Mouse (Mus musculus): ENCODE data around the gene Nlrp4c.
A peak's percentile ranks its signal among the peaks of the same experiment; 100 is the strongest.
"Not testable (repeated sequence)": the region's sequence is repeated elsewhere in the genome, so short reads cannot be mapped to it uniquely, and the experiment has no call there.

The Nlrp4c gene

DNA sequence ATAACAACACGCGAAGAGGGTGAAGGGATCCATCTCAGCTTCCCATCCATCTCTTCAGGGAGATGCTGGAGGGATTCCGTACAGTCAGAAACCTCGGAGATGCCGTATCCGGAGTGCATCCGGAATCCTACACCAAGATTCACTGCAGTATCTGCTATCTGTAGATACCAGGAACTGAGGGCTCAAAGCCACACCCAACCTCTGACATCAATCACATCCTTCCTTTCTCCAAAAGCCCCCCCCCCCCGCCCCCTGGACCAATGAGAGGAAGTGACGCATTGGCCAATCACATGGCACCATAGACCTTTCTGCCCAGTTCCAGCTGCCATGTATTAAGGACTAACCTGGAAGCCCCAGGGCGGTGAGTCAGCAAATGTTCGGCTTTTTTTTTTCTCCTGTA lies at the start of gene Nlrp4c:
Gene Nlrp4c (plus strand): TSS at position 301 of the 400 bp plus-strand sequence.
- no peak for DNase-seq (ENCODE audit: low spot score in 2 of 2)

DNA sequence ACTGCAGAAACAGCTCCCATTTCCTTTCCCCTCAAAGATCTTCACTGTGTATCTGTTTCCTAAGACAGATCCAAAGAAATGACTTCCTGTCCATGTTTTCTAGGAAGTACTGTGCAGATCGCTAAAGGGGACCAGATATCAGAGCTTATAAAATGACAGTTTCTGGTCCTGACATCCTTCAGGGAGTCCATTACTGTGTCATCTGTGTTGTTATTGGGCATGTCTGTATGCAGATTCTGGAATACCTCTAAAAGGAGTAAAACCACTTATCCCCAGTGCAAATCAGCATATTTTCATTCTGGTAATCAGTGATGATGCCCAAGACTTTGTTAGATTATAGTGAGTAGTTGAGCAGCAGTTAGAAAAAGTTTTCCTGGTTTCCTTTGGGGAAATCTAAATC lies 34.1 kb upstream of the Nlrp4c start, which contains the start of gene Vmn1r65:
Gene Vmn1r65 (minus strand): TSS at position 101 of the 400 bp plus-strand sequence.
- DNase-seq (ENCODE audit: low spot score in 2 of 2): no peak

DNA sequence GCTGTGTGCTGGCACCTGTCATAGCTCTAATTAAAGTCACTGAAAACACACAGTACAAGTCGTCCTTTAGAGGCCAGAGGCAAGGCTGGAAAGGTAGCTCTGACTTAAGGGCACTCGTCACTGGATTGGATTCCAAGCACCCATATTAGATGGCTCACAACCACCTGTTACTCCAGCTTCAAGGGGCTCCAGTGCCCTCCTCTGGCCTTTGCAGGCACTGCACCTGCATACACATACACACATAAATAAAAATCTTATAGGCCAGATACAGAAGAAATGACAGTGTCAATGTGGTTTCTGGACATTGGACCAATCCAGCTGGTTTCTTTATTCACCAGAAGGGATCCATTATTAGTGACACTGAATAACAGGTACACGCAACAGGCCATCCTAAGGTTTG lies 74.5 kb downstream of the Nlrp4c start:
- DNase-seq (ENCODE audit: low spot score in 2 of 2): no peak

DNA sequence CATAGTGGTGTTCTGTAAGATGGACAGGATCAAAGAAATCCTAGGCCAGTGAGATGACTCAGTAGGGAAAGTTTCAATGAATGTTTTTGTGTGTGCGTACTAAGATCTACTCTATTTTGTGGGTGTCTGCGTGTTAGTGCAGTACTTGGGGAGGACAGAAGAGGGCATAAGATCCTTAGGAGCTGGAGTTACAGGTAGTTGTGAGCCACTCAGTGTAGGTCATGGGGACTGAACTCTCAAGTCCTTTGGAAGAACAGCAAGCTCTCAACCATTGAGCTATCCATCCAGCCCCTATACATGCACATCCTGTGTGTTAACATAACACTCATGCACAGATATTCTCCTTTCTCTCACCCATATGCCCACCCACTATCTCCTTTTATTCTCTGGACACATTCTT lies 75.1 kb downstream of the Nlrp4c start:
- not testable (repeated sequence) for DNase-seq (ENCODE audit: low spot score in 2 of 2)

DNA sequence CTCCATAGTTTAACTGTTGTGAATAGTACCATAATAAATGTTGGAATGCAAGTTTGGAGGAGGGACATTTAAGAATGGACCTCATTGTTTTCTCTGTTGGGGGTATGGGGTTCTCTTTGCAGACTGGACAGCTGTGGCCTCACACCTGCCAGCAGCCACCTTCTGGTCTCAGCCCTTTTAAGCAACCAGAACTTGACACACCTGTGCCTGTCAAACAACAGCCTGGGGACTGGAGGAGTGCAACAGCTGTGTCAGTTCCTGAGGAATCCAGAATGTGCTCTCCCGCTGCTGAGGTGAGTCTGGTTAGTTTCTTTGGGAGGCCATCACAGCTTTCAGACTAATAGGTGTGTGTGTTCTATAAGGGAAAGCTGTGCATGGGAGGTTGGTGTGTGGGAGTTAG lies 76.2 kb downstream of the Nlrp4c start:
- DNase-seq (ENCODE audit: low spot score in 2 of 2): not testable (repeated sequence)

DNA sequence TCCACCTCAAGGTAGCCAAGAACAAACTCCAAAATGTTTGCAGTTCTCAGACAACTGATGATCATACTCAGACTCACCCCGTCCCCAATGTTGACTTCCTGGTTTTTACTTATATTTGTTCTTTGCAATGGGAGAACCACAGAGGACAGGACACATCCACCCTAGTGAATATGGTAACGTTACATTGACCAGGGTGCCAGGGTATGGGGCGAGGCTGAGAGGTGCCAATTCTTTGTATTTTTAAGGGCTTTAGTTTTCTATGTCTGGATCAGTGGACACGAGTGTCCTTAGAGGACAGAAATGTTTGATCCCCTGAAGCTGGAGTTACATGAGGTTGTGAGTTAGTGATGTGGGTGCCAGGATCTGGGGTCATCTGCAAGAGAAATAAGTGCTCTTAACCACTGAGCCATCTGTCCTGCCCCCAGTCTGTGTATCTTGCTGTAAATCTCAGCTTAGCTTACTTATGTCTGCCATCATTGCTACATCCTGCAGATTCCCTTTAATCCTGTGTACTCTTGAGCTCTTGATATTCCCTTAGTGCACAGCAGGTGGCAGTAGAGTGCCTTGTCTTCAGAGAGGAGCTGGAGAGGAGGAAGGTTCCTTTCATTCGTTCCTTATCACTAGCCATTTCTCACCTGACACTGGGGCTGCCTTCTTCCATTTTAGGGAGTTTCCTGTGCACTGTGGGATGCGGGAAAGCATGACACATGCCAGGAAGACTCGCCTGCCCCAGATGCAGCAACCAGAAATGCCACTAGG lies 81.9 kb downstream of the Nlrp4c start:
- peak; percentile 55 to 57 for DNase-seq (ENCODE audit: low spot score in 2 of 2)

DNA sequence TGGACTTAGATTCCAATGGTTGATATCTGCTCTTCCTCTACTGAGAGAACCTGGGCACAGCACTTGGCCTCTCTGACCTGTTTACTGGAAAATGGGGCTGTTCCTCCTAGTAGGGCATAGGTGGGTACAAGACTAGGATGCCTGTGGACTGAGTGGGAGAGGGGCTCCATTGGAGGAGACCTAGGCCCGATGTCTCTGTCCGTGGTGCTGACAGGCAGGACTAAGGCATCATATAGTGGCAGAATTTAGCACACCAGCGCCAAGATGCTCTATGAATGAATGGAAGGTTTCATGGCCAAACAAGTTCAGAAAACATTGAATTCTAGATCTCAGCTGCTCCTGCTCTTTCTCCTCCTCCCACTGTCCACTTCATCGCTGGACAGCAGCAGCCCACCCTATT lies 85.4 kb downstream of the Nlrp4c start:
- DNase-seq (ENCODE audit: low spot score in 2 of 2): no peak

DNA sequence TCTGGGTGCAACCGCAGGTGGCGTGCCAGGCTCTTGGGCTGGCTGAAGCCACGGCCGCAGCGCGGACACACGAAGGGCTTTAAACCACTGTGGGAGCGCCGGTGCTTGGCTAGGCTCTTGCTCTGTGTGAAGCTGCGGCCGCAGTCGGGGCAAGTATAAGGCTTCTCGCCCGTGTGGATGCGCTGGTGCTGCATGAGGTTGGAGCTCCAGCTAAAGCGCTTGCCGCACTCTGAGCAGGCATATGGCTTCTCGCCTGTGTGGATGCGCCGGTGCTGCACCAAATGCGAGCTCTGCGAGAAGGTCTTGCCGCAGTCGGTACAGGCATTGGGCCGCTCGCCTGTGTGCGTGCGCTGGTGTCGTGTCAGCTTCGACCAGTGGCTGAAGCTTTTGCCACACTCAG lies 87.7 kb downstream of the Nlrp4c start:
- DNase-seq (ENCODE audit: low spot score in 2 of 2): no peak

DNA sequence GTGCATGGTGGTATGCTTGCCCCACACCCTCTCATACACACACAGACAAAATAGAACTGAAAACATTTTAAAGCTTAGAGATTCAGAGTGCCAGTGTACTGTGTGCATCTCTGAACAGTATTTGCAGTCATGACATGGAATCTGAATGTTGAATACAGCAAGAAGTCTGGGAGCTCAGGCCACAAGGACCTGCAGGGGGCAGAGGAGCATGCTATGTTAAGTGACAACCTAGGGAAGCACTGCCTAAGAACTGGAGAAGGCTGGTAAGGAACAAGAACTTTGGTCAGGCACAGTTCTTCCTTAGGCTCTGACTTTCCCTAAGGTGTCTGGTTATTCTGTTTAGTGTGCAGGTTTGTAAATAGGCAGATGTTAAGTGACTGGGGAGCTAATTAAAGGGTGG lies 91.5 kb downstream of the Nlrp4c start:
- no peak for DNase-seq (ENCODE audit: low spot score in 2 of 2)

DNA sequence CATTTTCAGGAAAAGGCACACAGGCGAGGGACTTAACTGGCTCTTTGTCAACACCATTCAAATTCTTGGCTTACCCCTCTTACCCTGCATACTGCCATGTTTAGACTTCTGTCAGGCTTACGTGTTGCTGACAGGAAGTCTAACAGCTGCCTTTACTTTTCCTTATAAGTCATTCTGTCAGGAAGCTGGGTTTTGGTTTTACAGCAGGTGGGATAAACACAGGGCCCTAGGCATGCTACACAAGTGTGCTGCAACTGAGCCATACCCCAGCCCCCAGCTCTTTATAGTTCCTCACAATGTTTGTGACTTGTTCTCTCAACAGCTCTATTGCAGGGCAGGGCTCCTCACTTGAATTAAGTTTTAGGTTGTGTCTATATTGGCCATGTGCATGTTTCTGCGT lies 94.3 kb downstream of the Nlrp4c start:
- DNase-seq (ENCODE audit: low spot score in 2 of 2): no peak

DNA sequence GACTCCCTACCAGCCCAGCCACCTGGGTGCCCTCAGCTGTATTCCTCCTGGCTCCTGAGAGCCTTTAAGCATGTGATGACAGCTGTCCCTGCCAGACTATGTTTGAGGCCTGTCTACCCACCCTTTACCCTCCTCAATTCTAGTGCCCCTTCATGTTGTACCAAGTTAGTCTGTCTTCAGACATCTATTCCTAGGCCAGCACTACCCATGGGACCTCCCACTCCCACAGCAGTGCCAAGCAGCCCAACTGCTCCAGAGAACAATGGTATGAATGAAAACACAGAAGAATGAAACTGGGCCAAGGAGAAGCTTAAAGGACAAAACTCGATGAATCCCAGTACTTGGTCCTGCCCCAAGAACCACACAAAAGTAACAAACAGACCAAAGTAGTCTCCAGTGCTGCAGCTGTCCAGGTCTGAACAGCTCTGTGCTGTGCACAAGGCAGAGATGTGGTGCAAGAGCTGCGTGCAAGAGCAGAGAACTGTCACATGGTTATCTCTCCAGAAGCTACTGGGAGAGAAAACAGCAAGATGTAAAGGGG lies 99.1 kb downstream of the Nlrp4c start:
- no peak for DNase-seq (ENCODE audit: low spot score in 2 of 2)

DNA sequence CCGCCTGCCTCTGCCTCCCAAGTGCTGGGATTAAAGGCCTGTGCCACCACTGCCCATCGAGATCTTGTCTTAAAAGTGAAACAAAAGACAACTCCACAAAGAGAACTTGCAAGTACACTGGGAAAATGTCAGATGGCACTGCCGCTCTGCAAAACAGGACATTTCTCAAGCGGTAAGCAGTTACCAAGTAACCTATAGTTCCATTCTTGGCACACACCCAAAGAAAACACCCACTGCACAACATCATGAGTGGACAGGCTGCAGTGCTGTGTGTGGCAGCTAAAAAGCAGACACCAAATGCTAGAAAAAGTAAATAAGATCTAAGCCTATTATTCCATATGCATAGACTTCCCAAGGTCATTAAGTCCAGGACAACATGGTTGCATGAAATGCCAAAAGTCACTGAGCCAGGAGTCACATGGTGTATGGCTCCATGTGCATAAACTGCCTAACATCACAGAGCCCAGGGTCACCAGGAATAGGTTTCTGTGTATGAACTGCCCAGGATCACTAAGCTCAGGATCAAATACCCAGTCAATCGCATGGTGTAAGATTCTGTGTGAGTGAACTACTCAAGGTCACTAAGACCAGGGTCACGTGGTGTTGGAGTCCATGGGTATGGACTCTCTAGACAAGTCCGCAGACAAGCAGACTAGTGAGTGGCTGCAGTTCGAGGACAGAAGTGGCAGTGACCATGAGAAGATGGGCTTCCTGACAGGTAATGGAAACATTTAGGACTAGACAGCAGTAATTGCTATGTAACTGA lies 100.6 kb downstream of the Nlrp4c start:
- no peak for DNase-seq (ENCODE audit: low spot score in 2 of 2)

DNA sequence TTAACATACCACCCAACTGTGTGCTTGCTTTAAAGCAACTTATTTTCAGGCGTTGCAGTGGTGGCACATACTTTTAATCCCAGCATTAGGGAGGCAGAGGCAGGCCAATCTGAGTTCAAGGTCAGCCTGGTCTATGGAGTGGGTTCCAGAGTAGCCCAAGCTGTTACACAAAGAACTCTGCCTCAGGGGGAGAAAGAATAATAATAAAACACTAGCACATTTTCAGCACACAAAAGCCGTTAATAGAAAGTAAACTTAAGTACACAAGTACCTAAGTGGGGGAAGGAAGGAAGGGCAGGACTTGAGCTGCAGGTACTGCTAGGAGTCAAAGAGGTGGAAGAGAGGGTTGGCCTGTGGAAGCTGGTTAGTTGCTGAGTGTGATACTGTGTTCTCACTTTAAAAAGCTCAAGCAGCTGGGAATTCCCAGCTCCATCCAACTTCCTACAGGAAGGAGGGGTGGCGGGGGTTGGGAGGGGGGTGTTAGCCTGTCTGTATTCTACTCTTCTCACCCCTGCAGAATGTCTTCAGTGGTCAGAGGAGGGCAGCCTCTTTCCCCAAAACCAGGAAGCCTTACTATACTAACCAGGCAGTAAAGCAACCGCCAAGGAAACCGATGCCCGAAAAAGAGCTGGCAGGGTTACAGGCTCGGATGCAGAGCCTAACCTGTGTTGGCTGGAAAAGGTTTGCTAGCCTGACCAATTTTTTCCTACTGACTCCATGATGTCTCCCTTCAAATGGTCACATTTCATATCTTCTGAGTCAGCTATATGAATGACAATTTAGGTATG lies 101.4 kb downstream of the Nlrp4c start:
- DNase-seq (ENCODE audit: low spot score in 2 of 2): no peak

DNA sequence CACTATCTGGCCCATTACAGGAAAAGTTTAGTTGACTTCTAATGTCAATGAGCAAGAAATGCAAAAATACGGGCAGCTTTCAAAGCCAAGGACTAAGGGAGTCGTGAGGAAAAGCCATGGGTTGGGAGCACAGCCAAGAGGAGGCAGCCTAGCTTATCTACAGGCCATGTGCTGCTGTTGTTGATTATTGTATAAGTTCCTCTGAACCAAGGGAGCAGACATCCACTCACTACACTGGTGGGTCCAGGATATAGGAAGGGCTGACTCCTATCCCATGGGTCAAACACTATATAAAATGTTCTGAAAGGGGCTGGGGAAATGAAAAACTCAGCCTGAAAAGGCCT lies 102.0 kb downstream of the Nlrp4c start:
- DNase-seq (ENCODE audit: low spot score in 2 of 2): no peak

DNA sequence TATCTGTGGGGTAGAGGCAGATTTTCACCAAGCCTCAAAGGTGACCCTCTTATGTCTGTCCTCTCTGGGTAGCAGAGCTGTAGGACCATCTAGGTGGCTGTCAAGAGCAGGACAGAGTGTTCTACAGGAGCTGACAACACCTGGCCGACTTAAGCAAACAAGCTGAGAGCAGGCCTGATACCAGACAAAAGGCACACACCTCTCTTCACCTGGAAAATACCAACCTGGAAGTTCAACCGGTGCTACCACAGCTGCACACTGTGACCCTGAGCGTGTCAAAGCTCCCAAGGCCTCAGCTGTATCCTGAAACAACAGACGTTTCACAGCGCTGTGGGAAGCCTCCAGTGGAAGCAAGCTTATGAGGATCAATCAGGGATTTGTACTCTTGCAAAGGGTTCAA lies 102.7 kb downstream of the Nlrp4c start:
- DNase-seq (ENCODE audit: low spot score in 2 of 2): no peak

DNA sequence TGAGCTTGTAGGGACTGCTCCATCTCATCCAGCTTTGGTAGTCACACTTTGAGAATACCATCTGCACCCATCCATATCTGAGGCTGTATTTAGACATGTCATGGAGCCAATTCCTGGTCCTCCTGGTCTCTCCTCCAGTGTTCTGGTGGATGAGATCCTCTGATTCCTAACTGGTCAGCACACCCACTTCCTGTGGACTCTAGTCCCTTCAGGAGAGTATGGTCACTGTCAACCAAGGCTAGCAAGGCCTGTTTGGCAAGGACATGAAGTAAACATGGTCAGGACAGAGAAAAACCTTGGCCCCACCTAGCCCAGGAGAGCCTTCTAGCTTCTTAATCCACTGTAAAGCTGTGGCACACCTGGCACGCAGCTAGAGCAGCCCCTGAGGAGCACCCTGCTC lies 106.3 kb downstream of the Nlrp4c start:
- no peak for DNase-seq (ENCODE audit: low spot score in 2 of 2)

DNA sequence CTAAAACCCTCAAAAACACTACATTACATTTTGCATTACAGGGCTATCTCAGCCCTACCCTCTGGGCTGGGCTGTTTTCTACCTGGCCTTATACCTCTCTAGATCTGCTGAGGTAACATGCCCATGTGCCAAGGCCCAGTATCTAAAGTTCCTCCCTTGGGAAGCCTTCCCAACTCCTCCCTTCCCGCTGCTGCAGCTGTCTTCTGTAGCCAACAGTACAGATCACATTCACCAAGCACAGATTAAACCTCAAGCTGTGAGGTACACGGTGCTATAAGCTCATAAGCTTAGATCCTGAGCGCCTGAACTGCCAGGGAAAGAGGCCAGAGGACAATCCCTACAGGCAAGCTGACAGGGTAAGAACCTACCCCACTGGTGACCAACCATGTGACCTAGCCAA lies 107.1 kb downstream of the Nlrp4c start:
- DNase-seq (ENCODE audit: low spot score in 2 of 2): no peak

DNA sequence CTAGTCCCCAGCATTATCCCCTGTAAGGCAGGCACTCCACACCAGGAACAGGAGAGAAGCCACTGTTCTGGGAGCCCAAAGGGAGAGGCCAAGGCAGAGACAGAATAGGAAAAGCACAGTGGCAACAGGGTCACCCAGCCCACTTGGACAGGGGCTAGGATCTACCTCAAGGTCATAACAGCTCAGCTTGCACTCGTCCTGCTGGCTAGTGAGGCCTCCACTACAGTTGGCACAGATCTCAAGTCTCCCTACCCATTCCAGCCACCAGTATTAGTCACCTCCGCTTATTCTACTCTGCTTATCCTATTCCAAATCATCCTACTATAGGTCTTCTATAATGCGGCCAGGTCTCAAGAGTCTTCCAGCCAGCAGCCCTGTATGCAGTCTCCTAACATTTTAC lies 108.2 kb downstream of the Nlrp4c start:
- DNase-seq (ENCODE audit: low spot score in 2 of 2): no peak

DNA sequence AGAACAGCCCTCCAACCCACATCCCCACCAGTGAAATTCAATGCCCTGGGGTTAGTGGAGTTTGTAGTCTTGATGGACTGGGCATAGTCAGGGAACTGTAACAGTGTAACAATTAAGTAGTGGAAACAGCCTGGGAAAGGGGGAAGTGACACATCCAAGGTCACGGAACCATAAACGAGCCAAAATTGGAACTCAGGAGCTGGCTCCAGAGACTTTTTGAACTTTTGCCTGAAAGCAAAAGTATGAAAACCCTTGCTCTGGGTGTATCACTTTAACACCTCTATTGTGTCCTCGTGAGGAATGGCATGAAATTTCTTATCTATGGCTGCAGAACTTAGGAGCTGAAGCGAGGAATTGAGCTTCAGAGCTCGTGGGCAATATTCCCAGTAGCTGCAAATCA lies 109.2 kb downstream of the Nlrp4c start:
- no peak for DNase-seq (ENCODE audit: low spot score in 2 of 2)

Measured in urinary bladder, adult 18-20 months (tissue).